Mouse (Mus musculus) heart, embryonic 16.5 days (tissue): ENCODE measurements around the gene Slc35f1. TPM values are rescaled to one million over a fixed set of nuclear protein-coding genes. Genes with fewer than 3 reads are reported as not detected.

ENCODE experiments used
- ATAC-seq: fragments of 200-750 bp; cut with Nextera tagmentation; replicated peaks from 2 replicates; pipeline ENCODE4 v1.8.0; 2017; ENCODE audit warnings: moderate number of reproducible peaks; ENCODE audit not compliant: insufficient read depth, low FRiP score; ENCODE audit errors: extremely low read depth
- H3K27ac ChIP-seq: fragments of 300-500 bp; sonication (generic); 2 replicates; pipeline ENCODE4 v1.5.1; 2014; ENCODE audit warnings: mild to moderate bottlenecking, low read length, control low read depth, moderate library complexity
- H3K27me3 ChIP-seq: fragments of 300-500 bp; sonication (generic); 2 replicates; pipeline ENCODE4 v1.6.1; 2014; ENCODE audit warnings: low read length, mixed read lengths; ENCODE audit not compliant: control insufficient read depth, insufficient read depth
- H3K36me3 ChIP-seq: fragments of 300-500 bp; sonication (generic); 2 replicates; pipeline ENCODE4 v1.6.1; 2014; ENCODE audit not compliant: control insufficient read depth, insufficient read depth
- H3K4me1 ChIP-seq: fragments of 300-500 bp; sonication (generic); 2 replicates; pipeline ENCODE4 v1.6.1; 2014; ENCODE audit warnings: low read length, mixed read lengths; ENCODE audit not compliant: control insufficient read depth, insufficient read depth
- H3K4me2 ChIP-seq: fragments of 300-500 bp; sonication (generic); 2 replicates; pipeline ENCODE4 v1.6.1; 2014; ENCODE audit warnings: low read depth, mild to moderate bottlenecking, control low read depth, low read length
- H3K4me3 ChIP-seq: fragments of 300-500 bp; sonication (generic); 2 replicates; pipeline ENCODE4 v1.5.1; 2014; ENCODE audit warnings: mild to moderate bottlenecking, control low read depth, low read length
- H3K9ac ChIP-seq: fragments of 300-500 bp; sonication (generic); 2 replicates; pipeline ENCODE4 v1.6.1; 2014; ENCODE audit warnings: low read length, control low read depth
- H3K9me3 ChIP-seq: fragments of 300-500 bp; sonication (generic); replicated peaks from 2 replicates; pipeline ENCODE4 v1.6.1; 2016; ENCODE audit warnings: low read length; ENCODE audit not compliant: control insufficient read depth
- WGBS: fragments of 180-500 bp; shearing (Covaris S2); extraction: QIAGEN DNeasy Blood & Tissue Kit; methylation state at CpG from one replicate; pipeline ENCODE4 v1.1.7; 2014; 5-methylcytosine and 5-hydroxymethylcytosine counted together
- polyA plus RNA-seq: library from polyadenylated mRNA; unstranded; fragments of >200 nt; fragmentation: Nextera tagmentation; extraction: Ambion mirVana; gene quantifications from 2 replicates; pipeline ENCODE4 v1.2.1, GENCODE M21; 2015

Slc35f1 gene
- polyA plus RNA-seq, 1 experiment from 2014 or later, result 1.2 TPM

DNA sequence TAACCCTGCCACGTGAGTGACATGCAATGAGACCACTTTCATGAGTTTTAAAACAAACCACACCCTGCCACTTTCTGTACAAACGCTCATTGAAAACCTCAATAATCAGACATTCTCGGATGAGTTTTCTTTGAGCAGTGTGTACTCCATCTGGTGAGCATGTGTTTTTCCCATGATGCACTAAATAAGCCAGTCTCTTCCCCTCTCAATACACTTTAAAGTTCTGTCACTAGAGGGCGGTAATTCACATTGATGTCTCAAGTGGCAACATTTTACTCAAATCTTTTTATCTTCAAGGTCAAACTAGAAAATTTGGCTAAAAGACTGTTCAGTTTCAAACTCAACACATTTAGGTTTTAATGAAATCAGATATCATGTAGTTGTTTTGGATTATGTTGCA lies 68.3 kb downstream of the Slc35f1 start:
- no peaks in the 10 kb centered on the region for H3K9me3 ChIP-seq
- no peaks in the 10 kb centered on the region for H3K27me3 ChIP-seq
- no peaks in the 10 kb centered on the region for H3K4me1 ChIP-seq
- no peak overlapping the region for H3K9ac ChIP-seq
- no peak overlapping the region; the same call in 1 of the 2 replicates for H3K4me2 ChIP-seq
- WGBS, result 36% methylated on average over 4 of the region's 4 CpGs
- H3K27ac ChIP-seq, result no peak overlapping the region
- no peak for ATAC-seq
- H3K4me3 ChIP-seq, result no peak overlapping the region
- H3K36me3 ChIP-seq, result no peaks in the 10 kb centered on the region

DNA sequence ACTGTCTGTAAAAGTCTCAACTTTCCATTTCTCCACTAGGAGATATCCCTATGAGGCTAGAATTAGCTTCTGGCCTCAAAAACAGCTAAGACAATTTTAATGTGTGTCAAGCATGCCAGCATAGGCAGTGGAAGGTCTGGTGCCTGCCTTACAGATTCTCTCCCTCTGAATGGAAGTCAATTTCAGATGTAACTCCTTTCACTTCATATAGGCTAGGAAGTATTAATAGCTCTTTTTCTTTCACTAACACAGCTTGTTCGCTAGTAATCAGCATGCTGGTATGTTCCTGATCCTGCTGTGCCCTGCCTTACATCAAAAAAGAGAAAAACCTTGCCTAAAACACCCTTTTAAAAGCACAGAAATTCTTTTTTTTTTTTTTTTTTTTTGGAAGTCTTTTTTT lies 70.2 kb downstream of the Slc35f1 start:
- Histone ChIP-seq H3K9ac (no peak overlapping the region), H3K27me3 (no peaks in the 10 kb centered on the region), H3K27ac (no peak overlapping the region), H3K36me3 (no peaks in the 10 kb centered on the region), H3K4me1 (no peaks in the 10 kb centered on the region), H3K4me3 (no peak overlapping the region), H3K9me3 (no peaks in the 10 kb centered on the region), H3K4me2 (no peak overlapping the region)
- no peak for ATAC-seq
- WGBS, result 71% methylated on average over 1 of the region's 1 CpGs

DNA sequence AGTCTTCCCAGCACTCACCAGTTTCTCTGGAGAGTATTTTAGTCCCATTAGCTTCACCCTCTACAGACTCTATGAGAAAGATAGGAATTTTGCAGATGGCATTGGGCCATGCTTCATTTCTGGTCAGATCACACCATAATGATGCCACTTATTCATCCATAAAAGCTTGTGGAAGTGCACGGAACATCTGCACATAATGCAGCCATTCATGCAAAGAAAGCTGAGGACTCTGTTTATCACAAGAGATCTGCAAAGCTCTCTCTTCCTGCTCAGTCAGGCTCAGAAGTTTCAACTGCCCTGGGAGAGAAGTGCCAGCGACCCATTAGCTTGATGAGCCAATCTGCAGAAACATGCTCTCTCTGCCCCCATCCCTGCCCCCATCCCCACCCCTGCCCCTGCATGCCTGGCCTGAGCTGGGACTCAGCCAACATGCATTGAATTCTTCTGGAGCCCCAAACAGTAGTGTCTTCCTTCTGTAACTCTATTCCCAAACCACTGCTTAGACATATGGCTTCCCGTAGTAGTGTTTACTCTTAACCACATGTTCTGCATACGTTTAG lies 89.7 kb downstream of the Slc35f1 start:
- Histone ChIP-seq H3K4me1 (no peaks in the 10 kb centered on the region), H3K27ac (no peak overlapping the region), H3K9me3 (no peaks in the 10 kb centered on the region), H3K4me2 (no peak overlapping the region), H3K27me3 (no peaks in the 10 kb centered on the region), H3K9ac (no peak overlapping the region), H3K36me3 (no peaks in the 10 kb centered on the region), H3K4me3 (no peak overlapping the region)
- no peak for ATAC-seq
- WGBS, result 64% methylated on average over 4 of the region's 4 CpGs

DNA sequence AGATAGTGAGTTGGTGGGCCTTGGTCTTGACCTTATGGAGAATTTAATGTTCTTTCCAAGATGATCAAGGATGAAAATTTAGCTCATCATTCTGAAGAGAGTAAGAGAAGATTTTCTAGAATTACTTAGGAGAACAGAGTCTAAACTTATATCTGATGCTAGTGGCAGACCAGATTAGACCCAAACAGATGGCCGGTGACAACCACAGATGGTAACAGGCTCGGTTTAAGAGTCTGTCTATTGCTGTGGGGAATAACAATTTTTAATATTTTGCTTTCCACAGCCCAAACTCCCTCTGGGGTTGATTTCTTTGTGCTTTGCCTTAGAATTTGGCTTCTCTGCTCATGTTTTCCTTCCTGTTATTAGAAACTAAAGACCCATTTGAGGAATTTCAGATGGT lies 96.7 kb downstream of the Slc35f1 start:
- H3K27ac ChIP-seq, result no peak overlapping the region
- no peaks in the 10 kb centered on the region for H3K27me3 ChIP-seq
- ATAC-seq, result no peak
- H3K4me1 ChIP-seq, result no peaks in the 10 kb centered on the region
- H3K4me3 ChIP-seq, result no peak overlapping the region
- H3K36me3 ChIP-seq, result no peaks in the 10 kb centered on the region
- H3K9me3 ChIP-seq, result no peaks in the 10 kb centered on the region
- no peak overlapping the region for H3K4me2 ChIP-seq
- WGBS, result 71% methylated on average over 2 of the region's 2 CpGs
- no peak overlapping the region for H3K9ac ChIP-seq

DNA sequence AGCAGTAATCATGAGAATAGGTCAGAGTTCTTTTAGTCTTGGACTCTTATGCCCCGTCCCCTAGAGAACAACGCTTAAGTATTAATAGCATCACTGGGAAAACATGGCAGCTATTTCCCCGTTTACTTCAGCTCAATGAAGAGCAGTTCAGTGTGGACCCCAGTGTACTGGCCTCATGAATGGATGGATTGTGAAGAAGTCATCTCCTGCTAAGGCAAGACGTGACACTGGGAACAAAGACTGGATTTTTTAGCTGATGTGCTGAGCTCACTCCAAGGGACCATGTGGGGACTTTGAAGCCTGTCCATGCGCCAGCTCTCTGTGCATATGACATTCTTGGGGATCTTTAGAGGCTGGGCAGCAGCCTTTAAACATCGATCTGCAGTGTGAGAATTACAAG lies 101.2 kb downstream of the Slc35f1 start:
- WGBS, result 79% methylated on average over 6 of the region's 6 CpGs
- no peaks in the 10 kb centered on the region for H3K9me3 ChIP-seq
- H3K27ac ChIP-seq, result no peak overlapping the region

DNA sequence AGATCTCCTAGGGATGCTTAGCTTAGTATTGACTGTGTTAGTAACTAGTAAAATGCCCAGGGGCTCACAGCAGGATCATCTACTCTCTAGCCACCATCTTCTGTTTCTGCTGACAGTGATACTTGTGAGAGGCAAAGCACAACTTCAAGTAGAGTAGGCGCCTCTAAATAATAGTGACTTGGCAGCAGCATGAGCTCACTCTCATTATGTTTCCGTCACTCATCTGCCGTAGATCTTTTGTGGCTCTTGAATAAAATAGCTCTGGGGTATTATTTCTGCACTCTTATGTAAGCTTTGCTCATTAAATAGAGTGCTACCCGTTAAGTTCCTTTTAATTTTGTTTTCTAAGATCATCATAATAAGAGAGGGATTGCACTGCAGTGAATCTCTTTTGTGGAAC lies 107.1 kb downstream of the Slc35f1 start:
- H3K4me3 ChIP-seq, result no peak overlapping the region
- 72% methylated on average over 4 of the region's 4 CpGs for WGBS
- no peaks in the 10 kb centered on the region for H3K9me3 ChIP-seq
- no peaks in the 10 kb centered on the region for H3K4me1 ChIP-seq
- no peak overlapping the region for H3K4me2 ChIP-seq
- no peak for ATAC-seq
- no peaks in the 10 kb centered on the region for H3K27me3 ChIP-seq
- H3K36me3 ChIP-seq, result no peaks in the 10 kb centered on the region
- H3K9ac ChIP-seq, result no peak overlapping the region
- no peak overlapping the region for H3K27ac ChIP-seq

More for the DNA sequence above, 101.2 kb downstream of the Slc35f1 start:
- no peak overlapping the region for H3K9ac ChIP-seq
- no peak for ATAC-seq
- H3K4me2 ChIP-seq, result no peak overlapping the region
- no peak overlapping the region for H3K4me3 ChIP-seq
- no peaks in the 10 kb centered on the region for H3K27me3 ChIP-seq
- no peaks in the 10 kb centered on the region for H3K36me3 ChIP-seq
- H3K4me1 ChIP-seq, result no peaks in the 10 kb centered on the region

DNA sequence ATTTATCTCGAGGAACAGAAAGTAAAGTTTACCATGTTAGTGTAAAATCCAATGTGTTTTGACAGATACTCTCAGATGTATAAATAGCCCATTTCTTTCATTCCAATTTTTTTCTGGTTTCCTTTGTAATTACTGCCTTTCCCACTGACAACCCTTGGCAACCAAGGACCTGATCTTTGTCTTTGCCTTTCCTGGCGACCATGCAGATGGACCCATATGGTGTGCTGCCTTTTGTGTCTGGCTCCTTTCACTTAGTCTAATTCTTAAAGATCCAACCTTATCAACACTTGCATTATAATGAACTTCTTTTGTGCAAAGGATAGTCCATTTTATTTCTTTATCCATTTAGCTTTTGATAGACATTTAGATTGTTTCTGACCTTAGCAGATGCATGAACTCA lies 117.5 kb downstream of the Slc35f1 start:
- H3K36me3 ChIP-seq, result no peaks in the 10 kb centered on the region
- H3K9me3 ChIP-seq, result no peaks in the 10 kb centered on the region
- H3K4me3 ChIP-seq, result no peak overlapping the region
- H3K9ac ChIP-seq, result no peak overlapping the region
- H3K4me2 ChIP-seq, result no peak overlapping the region
- H3K4me1 ChIP-seq, result no peaks in the 10 kb centered on the region
- WGBS, result 66% methylated on average over 2 of the region's 2 CpGs
- no peaks in the 10 kb centered on the region for H3K27me3 ChIP-seq
- ATAC-seq, result no peak
- H3K27ac ChIP-seq, result no peak overlapping the region

DNA sequence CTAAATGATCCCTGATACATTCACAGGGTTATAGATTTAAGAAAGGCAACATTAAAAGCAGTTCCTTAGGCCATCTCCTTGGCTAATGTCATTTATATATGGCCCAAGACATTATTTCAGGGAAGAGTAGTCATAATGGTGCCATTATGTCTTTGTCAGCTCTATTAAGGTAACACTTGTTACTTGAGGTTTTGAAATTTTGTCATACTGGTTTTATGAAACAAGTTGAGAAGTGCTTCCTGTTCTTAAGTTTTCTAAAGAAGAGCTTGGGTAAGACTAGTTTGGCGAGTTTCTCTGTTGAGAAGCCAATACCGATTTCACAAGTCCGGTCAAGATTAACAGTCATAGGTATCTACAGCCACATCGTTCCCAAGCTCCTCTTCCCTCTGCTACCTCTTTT lies 122.5 kb downstream of the Slc35f1 start:
- H3K4me1 ChIP-seq, result no peaks in the 10 kb centered on the region
- H3K4me2 ChIP-seq, result no peak overlapping the region
- 83% methylated on average over 4 of the region's 4 CpGs for WGBS
- no peaks in the 10 kb centered on the region for H3K9me3 ChIP-seq
- H3K9ac ChIP-seq, result no peak overlapping the region
- H3K4me3 ChIP-seq, result no peak overlapping the region
- no peak for ATAC-seq
- no peak overlapping the region for H3K27ac ChIP-seq
- no peaks in the 10 kb centered on the region for H3K36me3 ChIP-seq
- no peaks in the 10 kb centered on the region for H3K27me3 ChIP-seq

DNA sequence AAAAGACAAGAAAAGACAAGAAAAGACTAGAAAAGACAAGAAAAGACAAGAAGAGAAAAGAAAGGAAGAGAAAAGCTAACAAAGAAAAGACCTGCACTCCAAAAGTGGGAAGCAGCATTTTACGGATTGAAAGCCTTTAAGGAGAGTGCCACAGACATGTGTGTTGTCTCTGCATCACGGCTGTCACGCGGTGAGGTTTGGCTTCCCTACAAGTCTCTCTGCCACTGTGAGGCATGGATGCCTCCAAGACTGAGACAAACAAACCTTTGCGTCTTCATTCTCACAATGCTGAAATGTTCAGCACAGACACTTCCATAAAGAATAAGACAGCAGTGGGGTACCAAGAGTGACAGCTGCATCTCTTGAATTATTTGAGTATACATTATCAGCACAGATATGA lies 124.0 kb downstream of the Slc35f1 start:
- no peaks in the 10 kb centered on the region for H3K9me3 ChIP-seq
- H3K4me1 ChIP-seq, result no peaks in the 10 kb centered on the region
- no peak overlapping the region for H3K4me2 ChIP-seq
- H3K4me3 ChIP-seq, result no peak overlapping the region
- 79% methylated on average over 5 of the region's 5 CpGs for WGBS
- H3K27ac ChIP-seq, result no peak overlapping the region
- no peak for ATAC-seq
- no peaks in the 10 kb centered on the region for H3K36me3 ChIP-seq
- H3K27me3 ChIP-seq, result no peaks in the 10 kb centered on the region
- no peak overlapping the region for H3K9ac ChIP-seq

DNA sequence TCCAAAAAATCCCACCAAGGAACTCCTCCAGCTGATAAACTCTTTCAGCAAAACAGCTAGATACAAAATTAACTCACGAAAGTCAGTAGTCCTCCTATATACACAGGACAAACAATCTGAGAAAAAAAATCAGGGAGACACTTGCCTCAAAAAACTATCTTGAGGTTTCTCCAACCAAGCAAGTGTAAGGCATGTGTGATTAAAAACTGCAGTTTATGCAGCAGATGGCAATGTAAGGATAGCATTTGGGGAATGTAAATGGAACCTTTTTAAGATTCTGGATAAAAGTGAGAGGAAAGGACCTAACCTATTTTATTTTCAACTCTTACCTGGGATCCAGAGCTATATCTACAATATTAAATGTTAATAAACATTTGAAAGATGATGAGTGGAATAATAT lies 129.3 kb downstream of the Slc35f1 start:
- H3K4me1 ChIP-seq, result no peaks in the 10 kb centered on the region
- no peak for ATAC-seq
- H3K27me3 ChIP-seq, result no peaks in the 10 kb centered on the region
- WGBS, result 90% methylated on average over 1 of the region's 1 CpGs
- no peak overlapping the region for H3K9ac ChIP-seq
- H3K4me3 ChIP-seq, result no peak overlapping the region
- H3K4me2 ChIP-seq, result no peak overlapping the region
- no peaks in the 10 kb centered on the region for H3K9me3 ChIP-seq
- no peaks in the 10 kb centered on the region for H3K36me3 ChIP-seq
- no peak overlapping the region for H3K27ac ChIP-seq
